Mouse (Mus musculus) intestine, postnatal 0 days (tissue): ENCODE measurements around the gene C1qtnf4. TPM values are rescaled to one million over a fixed set of nuclear protein-coding genes. Genes with fewer than 3 reads are reported as not detected.
"Not testable (repeated sequence)": the region's sequence is repeated elsewhere in the genome, so short reads cannot be mapped to it uniquely, and the experiment has no call there.

Experiments
- ATAC-seq: fragments of 200-750 bp; cut with Nextera tagmentation; 2 replicates; pipeline ENCODE4 v1.8.0; 2017; ENCODE audit warnings: mild to moderate bottlenecking, moderate TSS enrichment, moderate library complexity
- H3K27ac ChIP-seq: fragments of 300-500 bp; sonication (generic); 2 replicates; pipeline ENCODE4 v1.5.1; 2014; ENCODE audit warnings: mild to moderate bottlenecking, low read depth, low read length, moderate library complexity
- H3K27me3 ChIP-seq: fragments of 300-500 bp; sonication (generic); replicated peaks from 2 replicates; pipeline ENCODE4 v1.6.1; 2014; ENCODE audit warnings: low read length, mixed read lengths; ENCODE audit not compliant: control insufficient read depth, insufficient read depth
- H3K36me3 ChIP-seq: fragments of 300-500 bp; sonication (generic); 2 replicates; pipeline ENCODE4 v1.6.1; 2014; ENCODE audit warnings: mild to moderate bottlenecking, moderate library complexity; ENCODE audit not compliant: control insufficient read depth, insufficient read depth
- H3K4me1 ChIP-seq: fragments of 300-500 bp; sonication (generic); replicated peaks from 2 replicates; pipeline ENCODE4 v1.6.1; 2014; ENCODE audit warnings: antibody characterized with exemption, low read length, mixed read lengths; ENCODE audit not compliant: control insufficient read depth, insufficient read depth
- H3K4me2 ChIP-seq: fragments of 300-500 bp; sonication (generic); replicated peaks from 2 replicates; pipeline ENCODE4 v1.6.1; 2014; ENCODE audit warnings: low read depth, mild to moderate bottlenecking, moderate library complexity
- H3K4me3 ChIP-seq: fragments of 300-500 bp; sonication (generic); 2 replicates; pipeline ENCODE4 v1.5.1; 2014; ENCODE audit warnings: low read depth, low read length
- H3K9ac ChIP-seq: fragments of 300-500 bp; sonication (generic); 2 replicates; pipeline ENCODE4 v1.6.1; 2014; ENCODE audit warnings: mild to moderate bottlenecking, low read depth, low read length
- H3K9me3 ChIP-seq: fragments of 300-500 bp; sonication (generic); 2 replicates; pipeline ENCODE4 v1.6.1; 2016; ENCODE audit warnings: mixed run types; ENCODE audit not compliant: control insufficient read depth
- CTCF ChIP-seq: sonication (generic); IDR thresholded peaks from 2 replicates; pipeline ENCODE4 v1.5.1; 2016; ENCODE audit warnings: low read depth, mild to moderate bottlenecking, control low read depth, antibody characterized with exemption, moderate library complexity
- WGBS: fragments of 180-500 bp; shearing (Covaris S2); extraction: QIAGEN DNeasy Blood & Tissue Kit; methylation state at CpG from one replicate; pipeline ENCODE4 v1.1.7; 2014; 5-methylcytosine and 5-hydroxymethylcytosine counted together
- polyA plus RNA-seq: library from polyadenylated mRNA; unstranded; fragments of >200 nt; fragmentation: Nextera tagmentation; extraction: Ambion mirVana; gene quantifications from 2 replicates; pipeline ENCODE4 v1.2.1, GENCODE M21; 2015

Gene C1qtnf4
- polyA plus RNA-seq, 1 experiment from 2014 or later, result 7.6 TPM

GRCm38 (mm10) chr2:90889550-90890548 is 4.2 kb downstream of the C1qtnf4 start:
- Histone ChIP-seq H3K9me3 (no peaks in the 10 kb centered on the region), H3K4me1 (peaks cover 4% of the 10 kb centered on the region; the same call in 1 of the 2 replicates), H3K36me3 (peaks cover 6% of the 10 kb centered on the region), H3K9ac (peak overlapping the region; percentile 55), H3K4me3 (peak overlapping the region; percentile 55), H3K27ac (no peak overlapping the region), H3K4me2 (peak overlapping the region; percentile 86), H3K27me3 (peaks cover 33% of the 10 kb centered on the region)
- peak; percentile 49 for TF ChIP-seq CTCF
- WGBS, result 3% methylated on average over 132 of the region's 133 CpGs
- peak; percentile 80 for ATAC-seq

GRCm38 (mm10) chr2:90893673-90894298 is 8.1 kb downstream of the C1qtnf4 start:
- TF ChIP-seq CTCF, result no peak
- no peak overlapping the region for H3K4me2 ChIP-seq
- WGBS, result 65% methylated on average over 6 of the region's 6 CpGs

GRCm38 (mm10) chr2:90894299-90894677 is 8.6 kb downstream of the C1qtnf4 start:
- H3K9ac ChIP-seq, H3K27me3 ChIP-seq, ATAC-seq, H3K4me3 ChIP-seq, H3K9me3 ChIP-seq, H3K4me1 ChIP-seq, H3K27ac ChIP-seq, H3K4me2 ChIP-seq: not testable (repeated sequence)
- WGBS, result 79% methylated on average over 3 of the region's 3 CpGs
- H3K36me3 ChIP-seq, result peaks cover 41% of the 10 kb centered on the region

More at GRCm38 (mm10) chr2:90893673-90894298, 8.1 kb downstream of the C1qtnf4 start:
- peaks cover 4% of the 10 kb centered on the region; the same call in 1 of the 2 replicates for H3K4me1 ChIP-seq
- no peaks in the 10 kb centered on the region for H3K9me3 ChIP-seq
- no peak overlapping the region for H3K27ac ChIP-seq
- H3K27me3 ChIP-seq, result peaks cover 8% of the 10 kb centered on the region; the same call in 1 of the 2 replicates
- H3K4me3 ChIP-seq, result no peak overlapping the region
- H3K36me3 ChIP-seq, result peaks cover 39% of the 10 kb centered on the region
- no peak overlapping the region for H3K9ac ChIP-seq
- ATAC-seq, result no peak

GRCm38 (mm10) chr2:90903398-90903797 is 17.7 kb downstream of the C1qtnf4 start:
- peak overlapping the region; percentile 89; the same call in 1 of the 2 replicates for H3K9ac ChIP-seq
- no peaks in the 10 kb centered on the region for H3K9me3 ChIP-seq
- no peak for ATAC-seq
- 58% methylated on average over 2 of the region's 2 CpGs for WGBS
- H3K27me3 ChIP-seq, result no peaks in the 10 kb centered on the region
- peaks cover 35% of the 10 kb centered on the region for H3K36me3 ChIP-seq
- no peak overlapping the region for H3K27ac ChIP-seq
- peak overlapping the region; percentile 74 for H3K4me2 ChIP-seq
- TF ChIP-seq CTCF, result no peak
- H3K4me1 ChIP-seq, result peaks cover 9% of the 10 kb centered on the region
- H3K4me3 ChIP-seq, result peak overlapping the region; percentile 79

- TF ChIP-seq CTCF, result no peak
- peak within 1 kb of the TSS; percentile 79 for H3K4me3 ChIP-seq
- H3K27ac ChIP-seq, result peak within 1 kb of the TSS; percentile 84
- under 1% methylated on average over 42 of the region's 43 CpGs for WGBS
- no peaks in the 10 kb centered on the region for H3K9me3 ChIP-seq
- H3K9ac ChIP-seq, result peak within 1 kb of the TSS; percentile 89
- H3K36me3 ChIP-seq, result peaks cover 39% of the 10 kb centered on the region
- peak; percentile 89 for ATAC-seq
- H3K27me3 ChIP-seq, result no peaks in the 10 kb centered on the region
- H3K4me2 ChIP-seq, result peak within 1 kb of the TSS; percentile 74
- H3K4me1 ChIP-seq, result peaks cover 9% of the 10 kb centered on the region
These were observed 18.6 kb downstream of the C1qtnf4 start, which contains the start of the genes Kbtbd4 and Ndufs3 for GRCm38 (mm10) chr2:90904076-90904855. Kbtbd4 (plus strand) TSS chr2:90904740. Ndufs3 (minus strand) TSS chr2:90904827.
